Mouse (Mus musculus) kidney, adult 2 months (tissue): ENCODE results near the gene Prokr1. TPM values are rescaled to one million over a fixed set of nuclear protein-coding genes. Genes with fewer than 3 reads are reported as not detected.

ENCODE experiments used
- DNase-seq: peaks from one replicate; pipeline ENCODE4 v3.0.0; 2021
- H3K27ac ChIP-seq: fragments of 200-500 bp; 2 replicates; pipeline ENCODE4 v1.5.1; 2012; ENCODE audit warnings: low read depth, low read length, control low read depth, inconsistent platforms; ENCODE audit not compliant: insufficient read depth
- H3K27me3 ChIP-seq: fragments of 200-500 bp; replicated peaks from 2 replicates; pipeline ENCODE4 v1.6.1; 2012; ENCODE audit warnings: mild to moderate bottlenecking, moderate library complexity, low read length, inconsistent platforms; ENCODE audit not compliant: control insufficient read depth, insufficient read depth
- H3K36me3 ChIP-seq: fragments of 200-500 bp; 2 replicates; pipeline ENCODE4 v1.6.1; 2012; ENCODE audit warnings: mild to moderate bottlenecking, moderate library complexity, low read length, inconsistent platforms; ENCODE audit not compliant: control insufficient read depth, insufficient read depth
- H3K4me1 ChIP-seq: fragments of 200-500 bp; 2 replicates; pipeline ENCODE4 v1.6.1; 2011; ENCODE audit warnings: low read length; ENCODE audit not compliant: control insufficient read depth, insufficient read depth
- H3K4me3 ChIP-seq: fragments of 200-500 bp; 2 replicates; pipeline ENCODE4 v1.5.1; 2011; ENCODE audit warnings: mild to moderate bottlenecking, low read depth, low read length, control low read depth; ENCODE audit not compliant: insufficient read depth
- CTCF ChIP-seq: fragments of 200-500 bp; conservative IDR thresholded peaks from 2 replicates; pipeline ENCODE4 v1.5.1; 2011; ENCODE audit warnings: low read depth, mild to moderate bottlenecking, control low read depth, low read length, moderate library complexity, mixed read lengths; ENCODE audit not compliant: insufficient read depth, insufficient read length
- POLR2A ChIP-seq: fragments of 200-500 bp; IDR thresholded peaks from one replicate; pipeline ENCODE4 v1.6.1; 2011; ENCODE audit warnings: low read depth, low read length, control low read depth
- WGBS: fragments of 180-500 bp; shearing (Covaris S2); methylation state at CpG from one replicate; pipeline ENCODE4 v1.1.7; 2018; 5-methylcytosine and 5-hydroxymethylcytosine counted together
- polyA plus RNA-seq: library from polyadenylated mRNA; depleted of rRNA; stranded (reverse); fragments of >200 nt; gene quantifications from 2 replicates; pipeline ENCODE4 v1.2.3, GENCODE M21; 2012

Prokr1 gene
- polyA plus RNA-seq, 1 experiment, result 0.19 TPM

GRCm38 (mm10) chr6:87545331-87546217 is 45.0 kb downstream of the Prokr1 start:
- Histone ChIP-seq H3K4me1 (no peaks in the 10 kb centered on the region), H3K27me3 (no peaks in the 10 kb centered on the region), H3K36me3 (no peaks in the 10 kb centered on the region), H3K4me3 (no peak overlapping the region), H3K27ac (no peak overlapping the region)
- DNase-seq, result no peak
- 44% methylated on average over 1 of the region's 1 CpGs for WGBS
- TF ChIP-seq CTCF (no peak), POLR2A (no peak)

- TF ChIP-seq CTCF (no peak), POLR2A (no peak)
- H3K27ac ChIP-seq, result no peak overlapping the region
- WGBS, result 36% methylated on average over 9 of the region's 9 CpGs
- H3K4me1 ChIP-seq, result no peaks in the 10 kb centered on the region
- peak; percentile 62 for DNase-seq
- H3K36me3 ChIP-seq, result no peaks in the 10 kb centered on the region
- H3K4me3 ChIP-seq, result no peak overlapping the region
- H3K27me3 ChIP-seq, result no peaks in the 10 kb centered on the region
These were observed 48.5 kb downstream of the Prokr1 start for GRCm38 (mm10) chr6:87542027-87542426.

GRCm38 (mm10) chr6:87541171-87541571 is 49.4 kb downstream of the Prokr1 start:
- no peaks in the 10 kb centered on the region for H3K36me3 ChIP-seq
- no peak overlapping the region for H3K27ac ChIP-seq
- WGBS, result 77% methylated on average over 6 of the region's 6 CpGs
- H3K4me3 ChIP-seq, result no peak overlapping the region
- no peaks in the 10 kb centered on the region for H3K27me3 ChIP-seq
- no peak for TF ChIP-seq POLR2A
- no peak for TF ChIP-seq CTCF
- H3K4me1 ChIP-seq, result no peaks in the 10 kb centered on the region
- DNase-seq, result peak; percentile 27

- Histone ChIP-seq H3K4me3 (no peak overlapping the region), H3K36me3 (no peaks in the 10 kb centered on the region), H3K27ac (no peak overlapping the region), H3K27me3 (no peaks in the 10 kb centered on the region), H3K4me1 (no peaks in the 10 kb centered on the region)
- TF ChIP-seq CTCF (no peak), POLR2A (no peak)
- peak; percentile 60 for DNase-seq
- 58% methylated on average over 15 of the region's 15 CpGs for WGBS
These were observed 51.9 kb downstream of the Prokr1 start for GRCm38 (mm10) chr6:87538376-87539270.

GRCm38 (mm10) chr6:87537678-87538077 is 52.9 kb downstream of the Prokr1 start:
- no peak overlapping the region for H3K4me3 ChIP-seq
- H3K36me3 ChIP-seq, result no peaks in the 10 kb centered on the region
- TF ChIP-seq POLR2A (no peak), CTCF (no peak)
- no peaks in the 10 kb centered on the region for H3K4me1 ChIP-seq
- no peaks in the 10 kb centered on the region for H3K27me3 ChIP-seq
- no peak for DNase-seq
- WGBS, result 57% methylated on average over 5 of the region's 5 CpGs
- no peak overlapping the region for H3K27ac ChIP-seq

GRCm38 (mm10) chr6:87536270-87536669 is 54.3 kb downstream of the Prokr1 start:
- Histone ChIP-seq H3K27me3 (no peaks in the 10 kb centered on the region), H3K36me3 (no peaks in the 10 kb centered on the region), H3K27ac (no peak overlapping the region), H3K4me3 (no peak overlapping the region), H3K4me1 (no peaks in the 10 kb centered on the region)
- 81% methylated on average over 8 of the region's 8 CpGs for WGBS
- no peak for TF ChIP-seq CTCF
- TF ChIP-seq POLR2A, result no peak
- DNase-seq, result no peak

- H3K27me3 ChIP-seq, result no peaks in the 10 kb centered on the region
- no peak overlapping the region for H3K27ac ChIP-seq
- H3K4me1 ChIP-seq, result no peaks in the 10 kb centered on the region
- no peak for DNase-seq
- H3K4me3 ChIP-seq, result no peak overlapping the region
- 47% methylated on average over 9 of the region's 9 CpGs for WGBS
- no peak for TF ChIP-seq POLR2A
- TF ChIP-seq CTCF, result no peak
- H3K36me3 ChIP-seq, result no peaks in the 10 kb centered on the region
These were observed 54.9 kb downstream of the Prokr1 start for GRCm38 (mm10) chr6:87535651-87536050.
